Mouse (Mus musculus) liver, embryonic 15.5 days (tissue): ENCODE results near the gene Hipk1. TPM values are rescaled to one million over a fixed set of nuclear protein-coding genes. Genes with fewer than 3 reads are reported as not detected.

Experiments
- polyA plus RNA-seq: library from polyadenylated mRNA; unstranded; fragments of >200 nt; fragmentation: Nextera tagmentation; extraction: Ambion mirVana; gene quantifications from 2 replicates; pipeline ENCODE4 v1.2.1, GENCODE M21; 2015

Hipk1 gene
- polyA plus RNA-seq, 1 experiment from 2014 or later: 15.3 TPM

Other genes starting within 250 kb of the Hipk1 start
- gene Syt6, start 216.3 kb downstream of the Hipk1 start, polyA plus RNA-seq: 0.02 TPM in 1 of 2 replicates, not detected in the other
- gene Atg4a-ps, start 145.5 kb downstream of the Hipk1 start, polyA plus RNA-seq: 0.15 and 0.29 TPM in 2 replicates
- 2.5 and 2.8 TPM in 2 replicates for gene Olfml3, start 53.6 kb downstream of the Hipk1 start, polyA plus RNA-seq
- gene Gm10964, start 52.2 kb downstream of the Hipk1 start, polyA plus RNA-seq: not detected in 2 replicates
- 29.7 and 31.9 TPM in 2 replicates for gene Dclre1b, start 17.9 kb upstream of the Hipk1 start, polyA plus RNA-seq
- gene Ap4b1, start 18.0 kb upstream of the Hipk1 start, polyA plus RNA-seq: 13.0 and 15.4 TPM in 2 replicates
- gene Gm43064, start 18.0 kb upstream of the Hipk1 start, polyA plus RNA-seq: 1.1 and 1.2 TPM in 2 replicates
- 1.5 TPM in 2 replicates for gene Bcl2l15, start 41.0 kb upstream of the Hipk1 start, polyA plus RNA-seq
- gene Ptpn22, start 68.2 kb upstream of the Hipk1 start, polyA plus RNA-seq: 3.5 and 4.1 TPM in 2 replicates
- 3.7 and 3.8 TPM in 2 replicates for gene Rsbn1, start 122.6 kb upstream of the Hipk1 start, polyA plus RNA-seq
- gene Phtf1, start 176.5 kb upstream of the Hipk1 start, polyA plus RNA-seq: 3.9 and 4.7 TPM in 2 replicates